Mouse (Mus musculus) forebrain, embryonic 14.5 days (tissue): ENCODE results near the gene Uba5. TPM values are rescaled to one million over a fixed set of nuclear protein-coding genes. Genes with fewer than 3 reads are reported as not detected.

ENCODE experiments used
- ATAC-seq: fragments of 200-750 bp; cut with Nextera tagmentation; 2 replicates; pipeline ENCODE4 v1.8.0; 2017; ENCODE audit warnings: mild to moderate bottlenecking, moderate library complexity
- DNase-seq: peaks from one replicate; pipeline ENCODE4 v3.0.0-alpha.2; 2015; ENCODE audit warnings: low spot score
- H3K27ac ChIP-seq: fragments of 300-500 bp; sonication (generic); 2 replicates; pipeline ENCODE4 v1.5.1; 2014; ENCODE audit warnings: low read depth, mild to moderate bottlenecking, control low read depth, low read length, moderate library complexity
- H3K27me3 ChIP-seq: fragments of 300-500 bp; sonication (generic); replicated peaks from 2 replicates; pipeline ENCODE4 v1.6.1; 2014; ENCODE audit warnings: low read length, control low read depth, mixed read lengths; ENCODE audit not compliant: control insufficient read depth, insufficient read depth
- H3K36me3 ChIP-seq: fragments of 300-500 bp; sonication (generic); 2 replicates; pipeline ENCODE4 v1.6.1; 2014; ENCODE audit warnings: low read length, control low read depth; ENCODE audit not compliant: control insufficient read depth, insufficient read depth
- H3K4me1 ChIP-seq: fragments of 300-500 bp; sonication (generic); 2 replicates; pipeline ENCODE4 v1.6.1; 2014; ENCODE audit warnings: antibody characterized with exemption, low read length, control low read depth; ENCODE audit not compliant: control insufficient read depth, insufficient read depth
- H3K4me2 ChIP-seq: fragments of 300-500 bp; sonication (generic); 2 replicates; pipeline ENCODE4 v1.6.1; 2014; ENCODE audit warnings: mild to moderate bottlenecking, control low read depth, low read length
- H3K4me3 ChIP-seq: fragments of 300-500 bp; sonication (generic); 2 replicates; pipeline ENCODE4 v1.5.1; 2014; ENCODE audit warnings: low read depth, low read length, control low read depth
- H3K9ac ChIP-seq: fragments of 300-500 bp; sonication (generic); 2 replicates; pipeline ENCODE4 v1.6.1; 2014; ENCODE audit warnings: mild to moderate bottlenecking, low read length, control low read depth, moderate library complexity
- H3K9me3 ChIP-seq: fragments of 300-500 bp; sonication (generic); replicated peaks from 2 replicates; pipeline ENCODE4 v1.6.1; 2016; ENCODE audit warnings: low read length, control low read depth, mixed read lengths; ENCODE audit not compliant: control insufficient read depth
- WGBS: fragments of 180-500 bp; shearing (Covaris S2); extraction: QIAGEN DNeasy Blood & Tissue Kit; methylation state at CpG from one replicate; pipeline ENCODE4 v1.1.7; 2014; 5-methylcytosine and 5-hydroxymethylcytosine counted together
- polyA plus RNA-seq: library from polyadenylated mRNA; unstranded; fragments of >200 nt; fragmentation: Nextera tagmentation; extraction: Ambion mirVana; gene quantifications from 2 replicates; pipeline ENCODE4 v1.2.1, GENCODE M21; 2014

Gene Uba5
- polyA plus RNA-seq, 1 experiment from 2014 or later, result 73.6 TPM

DNA sequence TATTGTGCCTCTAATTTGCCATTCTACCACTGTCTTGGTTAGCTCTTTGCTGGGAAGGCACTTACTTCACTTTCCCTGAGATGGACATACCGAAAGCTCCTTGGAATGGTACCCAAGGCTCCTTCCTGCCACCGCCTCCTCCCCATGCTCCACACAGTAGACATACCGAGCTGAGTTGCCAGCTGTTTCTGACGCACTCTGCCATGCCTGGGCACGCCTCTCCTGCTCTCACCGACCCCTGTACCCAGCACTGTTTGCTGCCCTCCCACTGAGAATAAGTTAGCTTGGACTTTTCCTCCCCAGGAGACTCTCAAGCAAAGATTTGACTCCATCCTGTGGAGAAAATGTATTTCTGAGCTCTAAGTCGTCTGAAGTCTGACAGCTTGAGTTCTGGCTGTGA, 37.9 kb upstream of the Uba5 start:
- ATAC-seq (no peak), DNase-seq (no peak)
- Histone ChIP-seq H3K4me2 (no peak overlapping the region), H3K27ac (no peak overlapping the region), H3K4me1 (no peaks in the 10 kb centered on the region), H3K27me3 (no peaks in the 10 kb centered on the region), H3K9ac (no peak overlapping the region), H3K4me3 (no peak overlapping the region), H3K9me3 (no peaks in the 10 kb centered on the region), H3K36me3 (no peaks in the 10 kb centered on the region)
- WGBS, result 53% methylated on average over 7 of the region's 7 CpGs

DNA sequence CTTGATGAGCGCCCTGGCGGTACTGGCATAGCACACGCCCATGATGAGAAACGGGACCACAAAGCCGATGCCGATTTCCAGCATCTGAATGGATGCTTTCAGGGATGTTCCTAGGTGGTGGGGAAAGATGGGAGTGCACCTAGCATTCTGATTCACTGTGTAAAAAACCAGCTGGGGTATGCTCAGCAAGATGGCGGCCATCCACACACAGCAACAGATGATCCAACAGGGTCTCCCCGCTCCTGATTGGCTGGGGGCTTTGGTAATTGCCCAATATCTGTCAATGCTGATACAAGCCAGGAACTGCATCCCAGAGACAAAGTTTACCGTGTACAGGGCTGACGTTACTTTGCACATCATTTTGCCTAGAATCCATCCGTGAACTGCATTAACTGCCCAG, 36.1 kb upstream of the Uba5 start:
- ATAC-seq (no peak), DNase-seq (no peak)
- Histone ChIP-seq H3K9me3 (no peaks in the 10 kb centered on the region), H3K27ac (no peak overlapping the region), H3K9ac (no peak overlapping the region), H3K36me3 (no peaks in the 10 kb centered on the region), H3K27me3 (no peaks in the 10 kb centered on the region), H3K4me3 (no peak overlapping the region), H3K4me2 (no peak overlapping the region), H3K4me1 (no peaks in the 10 kb centered on the region)
- 93% methylated on average over 11 of the region's 11 CpGs for WGBS

DNA sequence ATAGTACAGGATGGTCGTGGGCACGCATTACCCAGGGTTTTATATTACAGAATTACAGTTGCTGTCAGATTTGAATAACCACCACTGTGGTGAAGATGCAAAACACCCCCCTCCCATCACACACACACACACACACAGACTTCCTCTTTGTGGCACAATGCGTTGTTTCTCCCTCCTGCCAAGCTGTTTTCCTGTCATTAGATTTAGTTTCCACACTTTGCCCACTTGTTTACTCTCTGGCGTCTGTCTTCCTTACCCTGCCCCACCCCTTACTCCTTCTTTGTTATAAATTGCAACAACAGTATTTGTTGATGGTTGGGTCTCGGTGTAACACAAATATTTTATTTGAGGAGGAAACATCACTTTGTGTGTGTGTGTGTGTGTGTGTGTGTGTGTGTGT, 35.3 kb upstream of the Uba5 start:
- Histone ChIP-seq H3K4me3 (no peak overlapping the region), H3K9ac (no peak overlapping the region), H3K36me3 (no peaks in the 10 kb centered on the region), H3K4me1 (no peaks in the 10 kb centered on the region), H3K27me3 (no peaks in the 10 kb centered on the region), H3K9me3 (no peaks in the 10 kb centered on the region), H3K27ac (no peak overlapping the region), H3K4me2 (no peak overlapping the region)
- no peak for ATAC-seq
- WGBS, result 83% methylated on average over 5 of the region's 5 CpGs
- no peak for DNase-seq

DNA sequence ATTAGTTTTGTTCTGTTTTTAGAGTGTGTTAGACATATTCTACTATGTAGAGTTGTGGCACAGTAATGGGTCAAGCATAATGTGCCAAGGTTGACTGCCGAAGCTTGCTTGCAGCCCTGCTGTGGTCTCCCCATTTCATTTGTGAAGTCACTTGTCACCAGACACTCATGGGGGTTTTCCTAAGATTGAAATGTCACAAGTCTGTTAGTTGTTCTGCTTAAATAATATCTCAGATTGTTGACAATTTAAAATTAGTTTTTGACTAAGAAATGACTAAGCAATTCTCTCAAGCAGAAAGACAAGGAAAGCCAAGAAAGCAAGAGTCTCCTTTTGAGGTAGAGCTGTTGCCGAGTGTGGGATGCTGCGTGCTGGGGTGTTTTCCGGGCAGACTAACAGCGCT, 30.0 kb upstream of the Uba5 start:
- Histone ChIP-seq H3K9me3 (no peaks in the 10 kb centered on the region), H3K4me2 (no peak overlapping the region), H3K27ac (no peak overlapping the region), H3K27me3 (no peaks in the 10 kb centered on the region), H3K4me1 (peaks cover 6% of the 10 kb centered on the region; the same call in 1 of the 2 replicates), H3K9ac (no peak overlapping the region), H3K36me3 (no peaks in the 10 kb centered on the region), H3K4me3 (no peak overlapping the region)
- ATAC-seq, result no peak
- DNase-seq, result no peak
- WGBS, result 97% methylated on average over 5 of the region's 5 CpGs

DNA sequence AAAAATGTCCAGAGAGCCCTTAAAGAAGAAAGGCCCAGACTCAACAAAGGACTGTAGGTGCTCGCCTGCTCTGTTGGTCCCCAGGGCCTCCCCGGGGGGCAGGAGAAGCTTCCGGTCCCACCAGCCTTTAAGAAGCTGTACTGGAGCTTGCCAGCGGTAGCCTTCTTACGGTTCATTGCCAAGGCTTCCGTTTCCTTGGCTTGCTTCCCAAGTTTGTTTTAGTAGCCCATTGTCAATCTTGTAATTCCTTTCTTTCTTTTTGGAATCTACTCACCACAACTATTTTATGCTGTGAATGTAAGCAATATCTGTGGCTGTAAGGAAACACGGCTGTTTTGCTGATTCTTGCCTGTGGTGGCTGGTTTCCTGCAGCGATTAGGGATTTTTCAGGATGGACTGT, 25.6 kb upstream of the Uba5 start:
- H3K4me3 ChIP-seq, result no peak overlapping the region
- no peaks in the 10 kb centered on the region for H3K9me3 ChIP-seq
- H3K27ac ChIP-seq, result no peak overlapping the region
- no peaks in the 10 kb centered on the region for H3K27me3 ChIP-seq
- no peak overlapping the region for H3K9ac ChIP-seq
- no peak overlapping the region for H3K4me2 ChIP-seq
- no peak for ATAC-seq
- H3K4me1 ChIP-seq, result peaks cover 6% of the 10 kb centered on the region; the same call in 1 of the 2 replicates
- WGBS, result 32% methylated on average over 8 of the region's 8 CpGs
- 0 out of 2 replicates have a peak, but pooled peaks cover 2% of the 10 kb centered on the region for H3K36me3 ChIP-seq
- peak; percentile 66 for DNase-seq

DNA sequence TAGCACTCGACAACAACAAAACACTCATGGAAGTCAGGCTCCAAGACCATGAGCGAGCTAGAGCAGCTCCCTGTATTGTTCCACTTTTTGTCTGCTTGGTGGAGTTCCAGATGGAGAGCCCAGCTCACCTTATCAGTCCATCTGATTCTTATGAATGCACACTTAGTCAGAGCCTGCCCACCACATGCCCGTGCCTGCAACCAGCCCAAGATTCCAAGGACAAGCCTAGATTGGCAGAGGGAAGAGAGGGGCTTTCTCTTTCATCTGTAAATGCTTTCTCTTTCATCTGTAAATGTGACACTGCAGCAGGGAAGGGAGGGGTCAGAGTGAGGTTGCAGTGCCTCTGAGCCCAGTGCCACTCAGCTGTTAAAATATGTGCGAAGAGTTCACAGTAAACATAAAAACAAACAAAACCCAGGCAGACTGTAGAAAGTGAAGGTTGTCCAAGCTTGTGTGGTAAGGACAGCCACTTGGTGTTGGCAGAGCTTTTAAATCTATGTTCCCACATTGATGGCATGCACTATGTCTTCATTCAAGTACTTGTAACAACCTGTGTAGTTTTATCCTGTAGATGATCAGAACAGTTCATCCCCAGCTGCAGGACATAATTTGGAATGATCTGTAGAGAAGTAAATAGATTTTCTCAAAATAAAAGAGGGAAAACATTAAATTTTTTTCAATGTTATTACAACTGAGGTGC, 22.9 kb upstream of the Uba5 start:
- H3K36me3 ChIP-seq, result 0 out of 2 replicates have a peak, but pooled peaks cover 2% of the 10 kb centered on the region
- H3K9me3 ChIP-seq, result no peaks in the 10 kb centered on the region
- H3K4me1 ChIP-seq, result peaks cover 6% of the 10 kb centered on the region; the same call in 1 of the 2 replicates
- H3K27ac ChIP-seq, result no peak overlapping the region
- H3K9ac ChIP-seq, result no peak overlapping the region
- 72% methylated on average over 4 of the region's 4 CpGs for WGBS
- no peak overlapping the region for H3K4me3 ChIP-seq
- H3K4me2 ChIP-seq, result no peak overlapping the region
- H3K27me3 ChIP-seq, result no peaks in the 10 kb centered on the region
- ATAC-seq (no peak), DNase-seq (no peak)

DNA sequence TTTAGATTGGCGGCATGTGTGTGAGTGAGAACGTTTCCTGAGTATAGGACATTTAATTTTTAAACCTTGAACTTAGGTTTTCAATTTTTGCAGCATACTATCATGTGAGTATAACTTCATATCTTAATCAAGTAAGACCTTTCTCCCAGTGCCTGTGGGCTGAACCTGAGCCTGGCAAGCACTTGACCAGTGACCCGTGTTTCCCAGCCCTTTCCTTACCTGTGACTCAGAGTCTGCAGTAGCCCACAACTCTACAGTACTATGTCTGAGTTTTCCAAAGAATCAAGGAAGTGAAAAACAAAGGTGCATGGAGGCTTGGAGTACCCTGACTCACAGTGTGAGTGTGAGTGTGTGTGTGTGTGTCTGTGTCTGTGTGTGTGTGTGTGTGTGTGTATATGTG, 17.1 kb upstream of the Uba5 start:
- DNase-seq, result no peak
- Histone ChIP-seq H3K27ac (no peak overlapping the region), H3K27me3 (no peaks in the 10 kb centered on the region), H3K4me2 (no peak overlapping the region), H3K36me3 (no peaks in the 10 kb centered on the region), H3K9me3 (no peaks in the 10 kb centered on the region), H3K4me3 (no peak overlapping the region), H3K4me1 (no peaks in the 10 kb centered on the region), H3K9ac (no peak overlapping the region)
- no peak for ATAC-seq
- WGBS, result 83% methylated on average over 3 of the region's 3 CpGs

DNA sequence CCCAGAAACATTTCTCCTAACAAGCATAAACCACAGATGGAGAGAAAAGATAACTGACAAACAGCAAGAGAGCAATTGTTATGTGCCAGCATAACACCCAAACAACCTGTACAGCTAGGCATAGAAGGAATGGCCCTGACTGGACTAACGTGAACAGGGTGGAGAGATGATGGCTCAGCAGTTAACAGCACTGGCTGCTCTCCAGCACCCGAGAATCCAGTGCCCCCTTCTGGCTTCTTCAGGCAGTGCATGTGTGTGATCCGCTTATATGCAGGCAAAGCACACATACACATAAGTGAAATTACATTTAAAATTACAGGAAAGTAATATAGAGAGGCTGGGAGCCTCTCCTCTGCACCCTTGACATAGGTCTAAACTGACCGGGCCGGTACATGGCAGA, 16.4 kb upstream of the Uba5 start:
- Histone ChIP-seq H3K27ac (no peak overlapping the region), H3K36me3 (no peaks in the 10 kb centered on the region), H3K9ac (no peak overlapping the region), H3K4me1 (no peaks in the 10 kb centered on the region), H3K9me3 (no peaks in the 10 kb centered on the region), H3K4me3 (no peak overlapping the region), H3K4me2 (no peak overlapping the region), H3K27me3 (no peaks in the 10 kb centered on the region)
- WGBS, result 48% methylated on average over 5 of the region's 5 CpGs
- DNase-seq (peak; percentile 51), ATAC-seq (no peak)

DNA sequence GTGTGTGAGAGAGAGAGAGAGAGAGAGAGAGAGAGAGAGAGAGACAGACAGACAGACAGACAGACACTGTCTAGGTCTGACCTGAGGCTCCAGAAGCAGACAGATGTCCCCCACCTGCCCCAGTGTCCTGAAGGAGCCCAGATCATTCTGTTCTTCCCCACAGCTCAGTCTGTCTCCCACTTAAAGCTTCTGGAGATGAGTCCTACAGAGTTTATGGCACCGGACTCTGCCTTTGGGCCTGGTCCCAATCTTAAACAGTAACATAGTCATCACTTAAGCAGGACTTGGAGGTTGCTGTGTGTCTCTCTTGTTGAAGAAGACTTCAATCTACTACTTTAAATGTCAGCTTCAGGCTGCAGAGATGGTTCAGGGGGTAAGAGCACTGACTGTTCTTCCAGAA, 15.8 kb upstream of the Uba5 start:
- Histone ChIP-seq H3K9me3 (no peaks in the 10 kb centered on the region), H3K9ac (no peak overlapping the region), H3K27me3 (no peaks in the 10 kb centered on the region), H3K4me3 (no peak overlapping the region), H3K4me1 (no peaks in the 10 kb centered on the region), H3K27ac (no peak overlapping the region), H3K4me2 (no peak overlapping the region), H3K36me3 (no peaks in the 10 kb centered on the region)
- DNase-seq (no peak), ATAC-seq (no peak)
- WGBS, result 93% methylated on average over 1 of the region's 1 CpGs
